In the genomic region with DNA sequence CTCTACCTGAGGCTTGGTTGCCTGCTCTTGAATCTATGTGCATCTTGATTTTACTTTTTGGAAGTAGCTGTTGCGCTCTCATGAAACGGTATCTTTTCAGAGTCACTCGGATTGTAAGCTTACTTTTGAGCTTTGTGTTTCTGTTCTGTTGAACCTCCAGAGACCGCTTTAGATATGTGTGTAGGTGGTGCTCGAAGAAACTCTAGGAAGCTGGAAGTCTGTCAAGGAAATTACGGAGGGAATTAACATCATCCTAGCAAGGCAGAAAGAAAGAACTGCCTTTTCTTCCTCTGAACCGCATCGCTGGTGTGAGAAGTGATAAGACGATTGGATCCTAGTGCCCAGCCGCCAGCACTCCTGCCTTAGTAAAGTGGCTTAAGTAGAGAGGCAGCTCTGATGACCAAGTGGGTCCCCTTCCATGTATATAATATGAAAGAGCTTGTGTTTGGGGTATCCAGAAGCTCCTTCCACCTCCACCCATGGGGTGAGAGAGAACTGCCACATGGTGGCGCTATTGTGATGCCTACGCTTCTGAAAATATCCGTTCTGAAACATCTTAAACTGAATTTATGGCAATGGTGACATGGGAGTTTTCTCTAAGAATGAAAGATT, we compare ENCODE assay signal across 11 mouse cellular contexts. TPM values are rescaled to one million over a fixed set of nuclear protein-coding genes. Genes with fewer than 3 reads are reported as not detected.
DNase-seq lines count a peak whose midpoint lies in the region; ATAC-seq and TF ChIP-seq lines count a peak whose summit lies in the region.
"Had no signal": no experiment of that assay in that cellular context is flagged by ENCODE, and none has a peak within 500 bp of the region (broad histone marks: within the 10 kb centered on the region; RNA-seq: fewer than 3 reads in every experiment).

No protein-coding gene starts in this region.

- H3K27ac ChIP-seq in kidney, embryonic 14.5 days (ENCODE audit: low read depth, low read length), result no peak overlapping the region
- H3K27ac ChIP-seq in forebrain, embryonic 15.5 days (replicated peaks), result no peak overlapping the region

- no peaks in the 10 kb centered on the region for H3K4me1 ChIP-seq in kidney, embryonic 14.5 days (ENCODE audit: control insufficient read depth, insufficient read depth, low read length)
- 0 out of 2 replicates have a peak, but pooled peaks cover 2% of the 10 kb centered on the region for H3K4me1 ChIP-seq in forebrain, embryonic 15.5 days

- no peak overlapping the region for H3K4me2 ChIP-seq in kidney, embryonic 14.5 days (replicated peaks; ENCODE audit: low read depth, low read length)
- H3K4me2 ChIP-seq in forebrain, embryonic 15.5 days (replicated peaks), result no peak overlapping the region
- H3K4me2 ChIP-seq: heart, embryonic 11.5 days had no signal

- 74% methylated on average over 13 of the region's 13 CpGs for WGBS in kidney, embryonic 14.5 days
- WGBS in forebrain, embryonic 15.5 days, result 80% methylated on average over 13 of the region's 13 CpGs

- DNase-seq in adrenal gland, postnatal 25 days, result peak; percentile 37
- DNase-seq in adrenal gland, adult 8-10 months, result no peak
- peak; percentile 10 for DNase-seq in kidney, postnatal 10 days
- DNase-seq in Patski (ENCODE audit: low read depth, low spot score), result no peak
- peak; percentile 47 for DNase-seq in retina, embryonic 14.5 days (ENCODE audit: low spot score)
- no peak for DNase-seq in gastrocnemius, postnatal 14 days
- DNase-seq: kidney, postnatal 25 days; lung, adult 18-20 months had no signal

- TF ChIP-seq CTCF in Patski (IDR thresholded peaks at IDR 0.05), result peak; percentile 57

- H3K27me3 ChIP-seq in kidney, embryonic 14.5 days (ENCODE audit: control insufficient read depth, insufficient read depth, low read length), result peaks cover 20% of the 10 kb centered on the region
- H3K27me3 ChIP-seq in Patski, result peaks cover 19% of the 10 kb centered on the region
- H3K27me3 ChIP-seq in forebrain, embryonic 15.5 days, result peaks cover 6% of the 10 kb centered on the region; the same call in 1 of the 2 replicates

- H3K9ac ChIP-seq in kidney, embryonic 14.5 days (ENCODE audit: low read depth, low read length), result no peak overlapping the region
- no peak overlapping the region for H3K9ac ChIP-seq in forebrain, embryonic 15.5 days (replicated peaks)

- POLR2A ChIA-PET in Patski (lab: Charles Lee), result no interaction called here

- H3K4me3 ChIP-seq in kidney, embryonic 14.5 days (ENCODE audit: low read length), result no peak overlapping the region
- no peak overlapping the region for H3K4me3 ChIP-seq in forebrain, embryonic 15.5 days

- no peaks in the 10 kb centered on the region for H3K36me3 ChIP-seq in kidney, embryonic 14.5 days (ENCODE audit: control insufficient read depth, insufficient read depth, low read length)
- no peaks in the 10 kb centered on the region for H3K36me3 ChIP-seq in forebrain, embryonic 15.5 days

- ATAC-seq in kidney, embryonic 14.5 days (ENCODE audit: low FRiP score, low TSS enrichment), result no peak
- ATAC-seq in Patski, result no peak
- ATAC-seq in forebrain, embryonic 15.5 days (replicated peaks), result no peak

- intact Hi-C loops in gastrocnemius, postnatal 14 days (cut with DNase I; ENCODE audit: low total_unique reads), result no loop called here

- no peaks in the 10 kb centered on the region for H3K9me3 ChIP-seq in kidney, embryonic 14.5 days (ENCODE audit: control insufficient read depth, low read length)
- no peaks in the 10 kb centered on the region for H3K9me3 ChIP-seq in forebrain, embryonic 15.5 days

- in situ Hi-C loops in Patski (cut with MboI; ENCODE audit: low pct_unique_long_range_greater_than_20kb), result loop anchor here (10.0 to 25.0 kb wide), 4 partner anchors 1101 to 1734 kb away; no protein-coding TSS in a partner anchor

- CTCF ChIA-PET in Patski (lab: Charles Lee), result interaction anchor here (0.9 to 1.5 kb wide), 2 partner anchors 9 kb away, joined by 3 to 4 read pairs; no protein-coding TSS in a partner anchor

RNA-seq across cellular contexts. Expression of a gene that starts 4.3 kb away (rescaled TPM):
- total RNA-seq in adrenal gland, postnatal 25 days (2021), result 4.2 and 8.5 TPM in 2 replicates
- 10 to 100 TPM in 1 of 4 experiments, 1 to 10 TPM in 3; 8.6 to 10.2 (median 9.6) TPM for total RNA-seq in adrenal gland, adult 8-10 months (2022)
- polyA plus RNA-seq in kidney, embryonic 14.5 days (2014; fragmentation: Nextera tagmentation; extraction: Ambion mirVana), result 0.62 and 0.63 TPM in 2 replicates
- polyA plus RNA-seq in Patski (2021), result 0.41 TPM
- polyA plus RNA-seq in forebrain, embryonic 15.5 days (2015; fragmentation: Nextera tagmentation; extraction: Ambion mirVana), result 5.0 and 6.7 TPM in 2 replicates
- total RNA-seq in gastrocnemius, postnatal 14 days (2021), result under 1 TPM; 0.08 to 0.31 TPM

Comparison
In these comparisons a context has a peak if more than half of its experiments do, and no peak if none do; other contexts are left out.
1. DNase-seq: peak in adrenal gland, postnatal 25 days (single experiment), kidney, postnatal 10 days (single experiment) and retina, embryonic 14.5 days (single experiment); none in adrenal gland, adult 8-10 months (single experiment), Patski (single experiment) and gastrocnemius, postnatal 14 days (single experiment).